Mouse (Mus musculus) right cerebral cortex, postnatal 4 days (tissue): ENCODE results near the gene Mrps23.
A peak's percentile ranks its signal among the peaks of the same experiment; 100 is the strongest.

ENCODE experiments used
- DNase-seq: peaks from one replicate; pipeline ENCODE4 v3.0.0-alpha.2; 2022

Gene Mrps23

GRCm38 (mm10) chr11:88203712-88204532 is at the start of gene Mrps23:
Mrps23 (plus strand) TSS chr11:88204388.
- peak; percentile 86 for DNase-seq

DNA sequence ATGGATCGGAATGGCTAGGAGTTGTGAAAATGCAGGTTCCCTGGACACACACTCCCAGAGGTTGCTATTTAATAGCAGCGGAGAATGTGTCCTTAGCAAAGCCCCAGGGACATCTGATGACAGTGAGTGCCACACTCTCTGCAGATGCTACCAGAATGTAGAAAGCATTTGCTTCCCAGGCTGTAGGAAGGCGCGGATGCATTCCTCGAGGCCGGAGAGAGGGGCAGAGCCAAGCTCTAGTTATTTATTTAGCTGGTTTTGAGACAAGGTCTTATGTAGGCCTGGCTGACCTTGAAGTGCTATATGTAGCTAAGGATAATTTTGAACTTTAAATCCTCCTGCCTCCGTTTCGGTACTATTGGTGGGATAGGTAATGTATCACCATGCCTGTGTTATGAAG is 49.7 kb upstream of the Mrps23 start:
- no peak for DNase-seq

DNA sequence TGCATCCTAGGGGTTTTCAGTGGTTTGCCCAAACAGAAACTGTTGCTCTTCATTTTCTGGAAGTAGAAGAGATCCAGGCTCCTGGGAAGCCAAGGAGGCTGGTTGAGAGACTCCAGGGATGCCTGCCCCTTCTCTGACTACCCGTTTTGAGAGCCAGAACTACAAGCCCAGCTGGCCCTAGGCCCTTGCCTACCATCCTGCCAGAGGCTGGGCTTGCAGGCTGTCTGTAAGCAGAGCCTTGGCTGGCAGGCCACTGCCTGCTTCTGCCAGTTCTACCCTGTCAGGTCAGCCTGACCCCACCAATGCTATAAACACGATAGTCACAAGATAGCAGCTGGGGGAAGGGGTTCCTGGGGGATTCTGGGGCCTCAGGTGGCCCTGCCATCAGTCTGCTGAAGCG is 48.7 kb upstream of the Mrps23 start:
- DNase-seq, result no peak

DNA sequence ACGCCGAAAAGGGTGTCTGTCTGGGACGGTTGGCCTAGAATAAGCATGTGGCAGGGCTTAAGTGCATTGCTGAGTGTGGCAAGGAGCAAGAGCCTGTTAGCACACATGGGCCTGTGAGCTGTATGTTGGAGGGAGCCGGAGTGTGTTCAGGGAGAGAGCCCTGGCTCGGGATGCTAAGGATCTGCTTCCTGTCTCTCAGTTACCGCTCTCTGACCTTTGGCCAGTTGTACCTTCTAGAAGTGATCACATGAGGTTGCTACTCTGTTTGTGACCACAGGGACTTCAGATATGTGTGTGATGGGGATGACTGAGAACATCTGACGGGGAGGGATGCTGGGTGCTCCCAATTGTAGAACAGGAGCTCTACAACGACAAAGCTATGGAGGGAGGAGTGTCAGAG is 48.2 kb upstream of the Mrps23 start:
- no peak for DNase-seq

DNA sequence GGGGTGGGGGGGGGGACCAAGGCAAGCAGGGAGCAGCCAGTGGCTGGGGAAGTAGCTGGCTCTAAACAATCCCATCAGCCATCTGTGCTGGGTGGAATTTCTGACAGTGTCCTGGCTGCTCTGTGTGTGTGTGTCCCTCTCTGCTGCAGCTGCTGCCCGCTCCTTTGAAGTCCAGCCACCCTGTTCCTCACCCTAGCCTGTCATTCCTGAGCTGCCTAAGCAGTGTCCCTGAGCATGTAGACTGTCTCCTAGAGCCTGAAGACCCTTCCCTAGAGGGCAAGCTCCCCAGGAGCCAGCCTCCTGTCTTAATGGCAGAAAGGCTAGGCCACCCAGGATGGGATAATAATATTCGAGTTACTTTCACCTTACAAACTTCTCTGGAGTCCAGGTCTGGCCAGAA is 47.8 kb upstream of the Mrps23 start:
- no peak for DNase-seq

- no peak for DNase-seq
These were observed 45.3 kb upstream of the Mrps23 start for GRCm38 (mm10) chr11:88158842-88159246.

GRCm38 (mm10) chr11:88159389-88159788 is 44.8 kb upstream of the Mrps23 start:
- DNase-seq, result no peak

- no peak for DNase-seq
These were observed 43.9 kb upstream of the Mrps23 start for GRCm38 (mm10) chr11:88160316-88160715.

DNA sequence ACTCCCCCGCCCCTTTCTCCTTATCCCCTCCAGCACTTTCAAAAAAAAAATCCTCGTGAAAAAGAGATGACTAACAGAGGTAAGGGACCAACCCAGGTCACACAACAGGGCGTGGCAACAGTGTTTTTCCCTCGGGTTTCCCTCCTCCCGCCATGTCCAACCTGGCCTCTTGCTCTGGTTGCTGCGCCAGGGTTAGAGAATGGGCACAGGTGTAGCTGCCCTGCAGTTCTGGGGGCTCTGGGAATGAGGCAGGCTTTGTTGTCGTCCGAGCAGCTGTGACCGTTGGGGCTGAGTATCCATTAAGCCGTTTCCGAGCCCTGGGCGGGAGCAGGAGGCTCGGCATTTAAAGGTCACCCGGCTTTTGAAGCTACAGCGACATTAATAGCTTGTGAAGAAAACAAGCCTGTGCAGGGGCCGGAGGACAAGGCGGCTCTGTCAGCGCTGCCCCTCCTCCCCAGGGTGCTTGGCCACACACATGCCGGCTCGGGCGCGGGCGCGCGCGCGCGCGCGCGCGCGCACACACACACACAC is 43.1 kb upstream of the Mrps23 start:
- DNase-seq, result peak; percentile 63

DNA sequence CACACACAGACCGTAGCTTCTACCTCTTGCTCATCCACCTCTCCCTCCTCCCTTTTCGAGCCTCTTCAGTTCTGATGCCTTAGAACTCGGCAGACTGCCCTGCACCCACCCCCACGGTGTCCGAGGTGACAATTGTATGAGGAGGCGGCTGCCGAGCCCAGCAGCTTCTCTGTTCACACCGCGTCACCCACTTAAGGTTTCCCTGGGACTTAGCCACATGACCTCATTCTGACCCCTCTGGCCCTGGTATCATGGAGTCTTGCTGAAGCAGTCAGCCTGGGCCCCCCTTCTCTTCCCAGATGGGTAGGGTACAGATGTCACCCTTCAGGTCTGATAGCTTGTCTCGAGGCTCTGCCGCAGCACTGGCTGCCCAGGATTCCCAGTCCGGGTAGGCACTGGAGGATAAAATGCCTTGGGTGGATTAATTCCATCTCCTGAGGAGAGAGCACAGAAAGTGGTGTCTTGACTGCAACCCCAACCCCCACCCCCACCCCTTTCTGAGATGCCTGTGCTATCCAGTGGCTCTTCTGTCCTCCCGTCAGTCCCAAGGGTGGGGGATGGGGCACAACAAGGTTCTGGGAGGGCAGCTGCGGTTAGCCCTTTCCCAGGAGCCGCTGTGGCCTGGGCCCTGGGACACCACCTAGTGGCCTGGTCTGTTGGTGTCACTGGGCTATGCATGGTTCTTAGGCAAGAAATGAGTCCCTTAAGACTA is 42.4 kb upstream of the Mrps23 start:
- DNase-seq, result peak; percentile 78

DNA sequence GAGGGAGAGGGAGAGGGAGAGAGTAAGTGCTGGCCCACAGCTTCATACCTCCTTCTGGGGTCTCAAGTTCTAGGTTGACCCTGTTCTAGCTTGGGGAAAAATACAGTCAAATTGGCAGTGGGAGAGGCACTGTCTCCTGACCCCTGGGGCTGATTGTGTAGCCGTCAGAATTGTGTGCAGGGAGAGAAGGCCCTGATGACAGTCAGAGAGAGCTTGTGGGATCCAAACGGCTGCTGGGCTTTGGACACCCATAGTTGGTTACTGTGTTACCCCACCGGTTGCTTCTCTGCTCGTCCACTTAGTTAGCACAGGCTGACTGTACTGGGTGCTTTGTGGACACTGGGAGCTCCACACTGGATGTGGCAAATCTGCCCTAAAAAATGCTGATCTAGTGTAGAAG is 41.4 kb upstream of the Mrps23 start:
- DNase-seq, result no peak

- no peak for DNase-seq
These were observed 39.9 kb upstream of the Mrps23 start for GRCm38 (mm10) chr11:88164213-88164723.

GRCm38 (mm10) chr11:88164801-88165377 is 39.3 kb upstream of the Mrps23 start:
- DNase-seq, result no peak

DNA sequence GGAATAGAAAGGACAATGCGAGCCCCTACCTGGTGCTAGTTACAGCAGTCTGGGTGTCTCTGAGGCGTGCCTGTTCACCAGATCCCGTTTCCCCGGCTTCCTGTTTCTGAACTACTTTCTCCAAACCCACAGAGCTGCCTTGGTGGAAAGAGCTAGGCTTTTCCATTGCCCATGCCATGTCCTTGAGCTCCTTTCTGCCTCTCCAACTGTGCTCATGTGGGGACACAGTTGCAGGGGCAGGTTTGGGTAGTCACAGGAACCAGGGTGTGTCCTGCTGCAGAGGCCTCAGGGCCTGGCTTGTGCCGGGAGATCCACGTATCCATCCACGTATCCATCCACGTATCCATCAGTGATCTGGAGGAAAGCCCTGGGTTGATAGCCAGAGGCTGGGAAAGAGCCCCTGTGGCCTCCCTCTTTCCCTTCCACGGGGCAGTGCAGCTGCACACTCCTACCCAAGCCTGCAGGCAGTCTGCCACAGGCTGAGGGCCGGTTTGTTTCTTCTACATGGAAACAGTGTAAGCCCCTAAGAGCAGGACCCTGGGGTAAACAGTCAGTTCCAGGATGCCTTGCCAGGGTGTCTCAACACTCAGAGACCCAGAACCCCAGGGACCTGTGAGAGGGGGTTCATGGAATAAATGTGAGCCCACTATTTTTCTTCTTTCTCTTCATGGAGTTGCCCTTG is 38.4 kb upstream of the Mrps23 start:
- no peak for DNase-seq

- DNase-seq, result no peak
These were observed 37.7 kb upstream of the Mrps23 start for GRCm38 (mm10) chr11:88166471-88166870.

- DNase-seq, result no peak
These were observed 35.6 kb upstream of the Mrps23 start for GRCm38 (mm10) chr11:88168611-88169010.

DNA sequence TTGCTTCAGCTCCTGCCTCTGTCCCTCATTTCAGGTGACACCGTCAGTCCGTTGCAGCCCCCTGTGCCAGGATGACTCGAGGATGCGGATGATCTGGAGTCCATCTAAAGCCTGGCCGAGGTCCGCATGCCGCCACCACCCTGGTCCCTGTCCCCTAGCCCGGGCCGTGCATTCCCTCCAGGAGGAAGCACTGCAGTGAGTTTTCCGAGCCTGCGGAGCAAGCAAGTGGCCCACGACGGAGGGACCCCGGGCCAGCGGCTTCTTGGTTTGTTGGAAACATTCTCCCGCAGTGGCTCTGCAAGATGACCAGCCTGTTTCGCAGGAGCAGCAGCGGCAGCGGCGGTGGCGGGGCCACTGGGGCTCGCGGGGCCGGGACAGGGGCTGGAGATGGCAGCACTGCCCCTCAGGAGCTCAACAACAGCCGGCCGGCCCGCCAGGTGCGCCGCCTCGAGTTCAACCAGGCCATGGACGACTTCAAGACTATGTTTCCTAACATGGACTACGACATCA is 34.6 kb upstream of the Mrps23 start:
- DNase-seq, result no peak

- no peak for DNase-seq
These were observed 33.6 kb upstream of the Mrps23 start for GRCm38 (mm10) chr11:88170606-88171005.

GRCm38 (mm10) chr11:88171876-88172442 is 32.2 kb upstream of the Mrps23 start:
- no peak for DNase-seq

- DNase-seq, result no peak
These were observed 31.4 kb upstream of the Mrps23 start for GRCm38 (mm10) chr11:88172601-88173325.

- DNase-seq, result no peak
These were observed 30.7 kb upstream of the Mrps23 start for GRCm38 (mm10) chr11:88173386-88174025.
